Mouse (Mus musculus): ENCODE results near the gene Gm20458. TPM values are rescaled to one million over a fixed set of nuclear protein-coding genes. Genes with fewer than 3 reads are reported as not detected.

Gene Gm20458
- polyA plus RNA-seq, 1 experiment from 2014 or later, result 8.4 TPM

DNA sequence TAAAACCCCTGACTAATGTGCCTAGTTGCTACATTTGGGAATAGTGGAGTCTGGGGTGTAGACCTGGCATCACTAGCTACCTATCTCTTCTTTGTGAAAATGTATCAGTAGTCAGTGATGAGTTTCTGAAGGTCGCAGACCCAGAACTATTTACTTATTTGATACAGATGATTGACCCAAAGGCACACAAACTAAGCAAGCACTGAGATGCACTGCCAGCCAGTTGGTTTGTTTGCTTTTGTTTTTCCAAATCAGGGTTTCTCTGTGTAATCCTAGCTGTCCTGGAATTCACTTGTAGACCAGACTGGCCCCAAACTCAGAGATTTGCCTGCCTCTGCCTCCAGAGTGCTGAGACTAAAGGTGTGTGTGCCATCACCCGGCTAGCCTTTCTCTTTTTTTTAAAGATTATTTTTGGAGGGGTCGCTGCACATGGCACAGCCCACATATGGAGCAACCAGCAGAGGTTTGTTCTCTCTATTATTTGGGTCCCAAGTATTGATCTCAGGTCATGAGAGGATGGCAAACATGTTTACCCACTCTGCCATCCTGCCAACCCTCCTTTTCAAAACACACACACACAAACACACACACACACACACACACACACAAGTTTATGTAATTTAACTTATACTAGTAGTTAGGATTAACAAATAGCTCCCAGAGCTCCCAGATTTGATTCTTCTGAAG is 15.2 kb upstream of the Gm20458 start:
- H3K27me3 ChIP-seq (ENCODE audit: control insufficient read depth, insufficient read depth, low read length), result no peaks in the 10 kb centered on the region
- 87% methylated on average over 3 of the region's 3 CpGs for WGBS
- H3K9me3 ChIP-seq (ENCODE audit: control insufficient read depth, low read length), result no peaks in the 10 kb centered on the region
- peaks cover 8% of the 10 kb centered on the region for H3K4me1 ChIP-seq (ENCODE audit: control insufficient read depth, insufficient read depth, low read length)
- no peak overlapping the region for H3K27ac ChIP-seq (ENCODE audit: low read depth, low read length)
- no peak overlapping the region for H3K4me3 ChIP-seq (ENCODE audit: low read length)
- H3K4me2 ChIP-seq (replicated peaks; ENCODE audit: low read depth, low read length), result no peak overlapping the region
- no peak for ATAC-seq (ENCODE audit: low FRiP score, low TSS enrichment)
- H3K36me3 ChIP-seq (ENCODE audit: control insufficient read depth, insufficient read depth, low read length), result no peaks in the 10 kb centered on the region
- H3K9ac ChIP-seq (ENCODE audit: low read depth, low read length), result no peak overlapping the region

DNA sequence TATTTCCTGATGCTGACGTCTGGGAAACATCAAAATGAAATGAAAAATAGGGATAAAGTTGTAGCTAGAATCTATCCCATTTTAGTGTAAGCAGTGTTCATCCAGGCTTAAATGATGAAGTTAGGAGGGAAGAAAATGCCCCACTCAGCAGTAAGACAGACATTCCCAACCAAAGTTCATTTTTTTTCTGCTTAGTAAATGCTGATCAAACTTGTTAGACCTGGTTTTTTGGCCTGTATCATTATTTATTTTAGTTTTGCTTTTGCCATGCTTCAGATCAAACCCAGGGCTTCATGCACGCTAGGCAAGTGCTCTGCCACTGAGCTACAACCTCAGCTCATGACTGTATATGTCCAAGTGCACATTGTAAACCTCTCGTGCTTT is 14.7 kb upstream of the Gm20458 start:
- no peak overlapping the region for H3K9ac ChIP-seq (ENCODE audit: low read depth, low read length)
- H3K27ac ChIP-seq (ENCODE audit: low read depth, low read length), result no peak overlapping the region
- no peak overlapping the region for H3K4me2 ChIP-seq (replicated peaks; ENCODE audit: low read depth, low read length)
- no peaks in the 10 kb centered on the region for H3K36me3 ChIP-seq (ENCODE audit: control insufficient read depth, insufficient read depth, low read length)
- no peaks in the 10 kb centered on the region for H3K9me3 ChIP-seq (ENCODE audit: control insufficient read depth, low read length)
- 85% methylated on average over 3 of the region's 3 CpGs for WGBS
- no peak overlapping the region for H3K4me3 ChIP-seq (ENCODE audit: low read length)
- no peak for ATAC-seq (ENCODE audit: low FRiP score, low TSS enrichment)
- no peaks in the 10 kb centered on the region for H3K27me3 ChIP-seq (ENCODE audit: control insufficient read depth, insufficient read depth, low read length)
- H3K4me1 ChIP-seq (ENCODE audit: control insufficient read depth, insufficient read depth, low read length), result peaks cover 6% of the 10 kb centered on the region

DNA sequence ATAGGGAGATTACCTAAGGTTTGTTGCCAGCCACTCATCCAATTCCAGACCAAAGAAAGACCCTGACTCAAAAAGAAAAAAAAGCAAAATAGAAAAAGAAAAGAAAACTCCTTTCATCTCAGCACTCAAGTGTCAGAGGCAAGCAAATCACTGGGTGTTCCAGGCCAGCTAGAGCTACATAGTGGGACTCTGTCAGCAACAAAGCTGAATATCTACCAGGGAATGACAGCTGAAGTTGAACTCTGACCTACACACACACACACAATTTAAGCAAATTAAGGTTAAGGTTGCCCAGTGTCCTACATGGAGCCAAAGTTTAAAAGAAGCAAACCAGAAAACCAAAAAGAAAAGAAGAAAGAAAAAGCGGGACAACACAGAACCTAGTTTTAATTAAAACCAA is 12.6 kb upstream of the Gm20458 start:
- H3K4me1 ChIP-seq (ENCODE audit: control insufficient read depth, insufficient read depth, low read length), result no peaks in the 10 kb centered on the region
- H3K4me2 ChIP-seq (replicated peaks; ENCODE audit: low read depth, low read length), result no peak overlapping the region
- no peaks in the 10 kb centered on the region for H3K36me3 ChIP-seq (ENCODE audit: control insufficient read depth, insufficient read depth, low read length)
- no peak overlapping the region for H3K27ac ChIP-seq (ENCODE audit: low read depth, low read length)
- H3K4me3 ChIP-seq (ENCODE audit: low read length), result no peak overlapping the region
- no peaks in the 10 kb centered on the region for H3K9me3 ChIP-seq (ENCODE audit: control insufficient read depth, low read length)
- ATAC-seq (ENCODE audit: low FRiP score, low TSS enrichment), result no peak
- no peak overlapping the region for H3K9ac ChIP-seq (ENCODE audit: low read depth, low read length)
- WGBS, result 88% methylated on average over 1 of the region's 1 CpGs
- no peaks in the 10 kb centered on the region for H3K27me3 ChIP-seq (ENCODE audit: control insufficient read depth, insufficient read depth, low read length)

DNA sequence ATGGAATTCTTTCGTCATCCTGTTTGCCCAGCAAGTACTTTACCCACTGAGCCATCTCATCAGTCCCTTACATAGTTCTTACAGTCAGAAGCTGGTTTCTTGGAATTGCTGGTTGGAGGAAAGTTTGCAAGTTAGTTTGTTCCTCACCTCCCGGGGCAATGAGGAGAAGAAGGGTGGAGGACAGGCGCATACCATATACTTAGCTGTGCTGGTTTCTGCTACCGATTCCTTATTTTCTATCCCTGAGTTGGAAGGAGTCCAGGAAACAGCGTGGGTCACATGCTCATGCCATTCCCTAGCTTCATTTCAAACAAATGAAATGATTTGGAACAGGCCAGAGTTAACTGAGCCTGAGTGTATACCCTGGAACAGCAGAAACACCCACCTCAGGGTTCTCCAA is 11.8 kb upstream of the Gm20458 start:
- Histone ChIP-seq H3K36me3 (ENCODE audit: control insufficient read depth, insufficient read depth, low read length) (no peaks in the 10 kb centered on the region), H3K4me1 (ENCODE audit: control insufficient read depth, insufficient read depth, low read length) (peaks cover 1% of the 10 kb centered on the region; the same call in 1 of the 2 replicates), H3K9me3 (ENCODE audit: control insufficient read depth, low read length) (no peaks in the 10 kb centered on the region), H3K27me3 (ENCODE audit: control insufficient read depth, insufficient read depth, low read length) (no peaks in the 10 kb centered on the region), H3K9ac (ENCODE audit: low read depth, low read length) (no peak overlapping the region), H3K4me2 (replicated peaks; ENCODE audit: low read depth, low read length) (no peak overlapping the region), H3K27ac (ENCODE audit: low read depth, low read length) (no peak overlapping the region), H3K4me3 (ENCODE audit: low read length) (no peak overlapping the region)
- ATAC-seq (ENCODE audit: low FRiP score, low TSS enrichment), result no peak
- 84% methylated on average over 5 of the region's 5 CpGs for WGBS

DNA sequence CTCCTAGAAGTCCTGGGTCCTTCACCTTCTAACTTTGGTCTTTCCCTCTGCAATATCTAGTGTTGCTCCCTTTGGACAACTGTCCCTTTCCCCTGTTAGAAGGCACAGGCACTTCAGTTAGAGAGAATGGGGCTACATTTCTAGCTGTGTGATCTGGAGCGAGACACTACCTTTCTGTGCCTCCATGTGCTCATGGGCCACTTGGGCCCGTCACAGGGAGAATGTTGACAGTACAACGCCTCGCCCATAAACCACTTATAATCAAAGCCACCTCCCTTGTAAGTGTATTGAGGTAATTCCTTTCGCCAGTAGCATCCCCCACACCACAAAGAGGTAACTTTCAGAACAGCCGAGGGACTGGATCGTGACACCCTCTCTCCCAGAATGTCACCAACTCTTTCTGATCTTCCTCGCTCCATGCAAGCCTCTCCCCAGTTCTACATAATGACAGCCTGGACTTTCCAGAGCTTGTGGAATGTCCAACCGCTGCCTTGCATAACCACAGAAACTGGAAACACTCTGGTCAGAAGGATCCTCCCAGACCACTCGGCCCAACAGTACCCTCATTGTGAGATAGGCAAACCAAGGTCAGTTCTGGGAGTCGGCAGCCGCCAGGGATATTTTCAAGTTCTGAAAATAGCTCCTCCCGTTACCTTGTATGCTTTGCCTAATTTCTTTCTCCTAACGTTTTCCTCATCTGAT is 11.3 kb upstream of the Gm20458 start:
- Histone ChIP-seq H3K4me3 (ENCODE audit: low read length) (no peak overlapping the region), H3K27ac (ENCODE audit: low read depth, low read length) (no peak overlapping the region), H3K9me3 (ENCODE audit: control insufficient read depth, low read length) (no peaks in the 10 kb centered on the region), H3K27me3 (ENCODE audit: control insufficient read depth, insufficient read depth, low read length) (no peaks in the 10 kb centered on the region), H3K9ac (ENCODE audit: low read depth, low read length) (no peak overlapping the region), H3K4me2 (replicated peaks; ENCODE audit: low read depth, low read length) (no peak overlapping the region), H3K4me1 (ENCODE audit: control insufficient read depth, insufficient read depth, low read length) (peaks cover 7% of the 10 kb centered on the region; the same call in 1 of the 2 replicates), H3K36me3 (ENCODE audit: control insufficient read depth, insufficient read depth, low read length) (no peaks in the 10 kb centered on the region)
- WGBS, result 82% methylated on average over 14 of the region's 14 CpGs
- no peak for ATAC-seq (ENCODE audit: low FRiP score, low TSS enrichment)

DNA sequence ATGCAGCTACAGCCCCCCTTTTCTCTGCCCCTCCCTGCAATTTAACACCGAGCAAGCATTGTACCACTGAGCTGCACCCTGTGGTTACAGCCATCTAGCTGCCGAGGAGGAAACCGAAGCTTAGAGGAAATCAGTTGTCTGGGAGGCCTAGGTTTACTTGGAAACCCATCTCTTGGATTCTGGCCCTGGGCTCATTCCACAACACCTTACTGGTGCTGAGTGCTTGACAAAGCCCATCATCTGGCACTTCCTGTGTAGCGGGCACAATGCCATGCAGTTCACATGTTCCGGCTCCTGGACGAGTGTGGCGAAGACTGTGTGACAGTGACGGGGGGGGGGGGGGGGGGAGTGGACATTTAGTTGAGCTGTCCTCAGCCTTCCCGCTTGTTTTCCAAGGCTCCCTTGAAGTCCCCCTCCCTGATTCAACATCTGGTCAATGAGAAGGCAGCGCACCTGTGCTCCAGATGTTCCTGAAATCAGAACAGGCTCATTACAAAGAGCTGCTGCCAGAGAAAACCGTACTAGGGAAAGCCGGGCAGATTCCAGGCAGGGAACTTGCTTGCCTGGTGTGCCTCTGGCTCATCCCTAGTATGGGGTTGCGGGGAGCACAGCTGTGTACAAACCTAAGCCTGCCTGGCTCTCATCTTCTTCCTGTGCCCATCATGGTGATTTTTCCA is 8.6 kb upstream of the Gm20458 start:
- 54% methylated on average over 12 of the region's 13 CpGs for WGBS
- no peaks in the 10 kb centered on the region for H3K36me3 ChIP-seq (ENCODE audit: control insufficient read depth, insufficient read depth, low read length)

DNA sequence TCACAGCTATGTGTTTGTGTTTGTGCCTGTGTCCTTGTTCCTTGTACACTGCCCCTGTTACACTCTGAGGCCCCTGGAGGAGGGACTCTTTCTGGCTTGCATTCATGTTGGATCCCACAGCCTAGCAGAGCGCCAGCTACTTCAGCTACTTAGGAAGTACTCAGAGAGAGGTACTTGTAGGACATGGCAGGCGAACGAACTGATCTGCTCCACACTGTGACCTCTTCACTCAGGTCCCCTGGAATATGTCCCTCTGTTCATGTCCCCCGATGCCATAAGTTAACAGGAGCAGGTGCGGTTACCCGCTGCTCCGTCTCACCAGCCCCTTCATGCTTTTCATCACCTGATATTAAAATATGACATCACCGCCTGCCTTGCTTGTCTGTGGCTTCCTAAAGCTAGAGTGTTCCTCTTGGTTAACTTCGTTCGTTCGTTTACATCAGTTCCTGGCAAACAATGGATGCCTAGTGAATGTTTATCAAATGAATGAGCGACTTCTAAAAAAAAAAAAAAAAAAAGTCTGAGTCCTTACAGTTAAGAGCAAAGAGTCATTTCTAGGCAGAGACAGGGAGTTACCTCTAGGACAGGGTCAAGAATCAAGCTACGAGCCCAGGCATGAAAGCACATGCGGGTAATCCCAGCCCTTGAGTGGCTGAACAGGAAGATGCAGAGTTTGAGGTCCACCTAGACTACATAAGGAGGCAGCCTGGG is 7.6 kb upstream of the Gm20458 start:
- ATAC-seq (ENCODE audit: low FRiP score, low TSS enrichment), result no peak
- Histone ChIP-seq H3K4me2 (replicated peaks; ENCODE audit: low read depth, low read length) (no peak overlapping the region), H3K4me1 (ENCODE audit: control insufficient read depth, insufficient read depth, low read length) (peaks cover 27% of the 10 kb centered on the region), H3K27me3 (ENCODE audit: control insufficient read depth, insufficient read depth, low read length) (no peaks in the 10 kb centered on the region), H3K9ac (ENCODE audit: low read depth, low read length) (no peak overlapping the region), H3K4me3 (ENCODE audit: low read length) (no peak overlapping the region), H3K9me3 (ENCODE audit: control insufficient read depth, low read length) (no peaks in the 10 kb centered on the region), H3K27ac (ENCODE audit: low read depth, low read length) (no peak overlapping the region), H3K36me3 (ENCODE audit: control insufficient read depth, insufficient read depth, low read length) (no peaks in the 10 kb centered on the region)
- 82% methylated on average over 14 of the region's 14 CpGs for WGBS

More for the DNA sequence above, 8.6 kb upstream of the Gm20458 start:
- Histone ChIP-seq H3K9me3 (ENCODE audit: control insufficient read depth, low read length) (no peaks in the 10 kb centered on the region), H3K27me3 (ENCODE audit: control insufficient read depth, insufficient read depth, low read length) (no peaks in the 10 kb centered on the region), H3K4me3 (ENCODE audit: low read length) (no peak overlapping the region), H3K4me1 (ENCODE audit: control insufficient read depth, insufficient read depth, low read length) (peaks cover 27% of the 10 kb centered on the region), H3K9ac (ENCODE audit: low read depth, low read length) (no peak overlapping the region), H3K4me2 (replicated peaks; ENCODE audit: low read depth, low read length) (no peak overlapping the region), H3K27ac (ENCODE audit: low read depth, low read length) (no peak overlapping the region)
- no peak for ATAC-seq (ENCODE audit: low FRiP score, low TSS enrichment)

DNA sequence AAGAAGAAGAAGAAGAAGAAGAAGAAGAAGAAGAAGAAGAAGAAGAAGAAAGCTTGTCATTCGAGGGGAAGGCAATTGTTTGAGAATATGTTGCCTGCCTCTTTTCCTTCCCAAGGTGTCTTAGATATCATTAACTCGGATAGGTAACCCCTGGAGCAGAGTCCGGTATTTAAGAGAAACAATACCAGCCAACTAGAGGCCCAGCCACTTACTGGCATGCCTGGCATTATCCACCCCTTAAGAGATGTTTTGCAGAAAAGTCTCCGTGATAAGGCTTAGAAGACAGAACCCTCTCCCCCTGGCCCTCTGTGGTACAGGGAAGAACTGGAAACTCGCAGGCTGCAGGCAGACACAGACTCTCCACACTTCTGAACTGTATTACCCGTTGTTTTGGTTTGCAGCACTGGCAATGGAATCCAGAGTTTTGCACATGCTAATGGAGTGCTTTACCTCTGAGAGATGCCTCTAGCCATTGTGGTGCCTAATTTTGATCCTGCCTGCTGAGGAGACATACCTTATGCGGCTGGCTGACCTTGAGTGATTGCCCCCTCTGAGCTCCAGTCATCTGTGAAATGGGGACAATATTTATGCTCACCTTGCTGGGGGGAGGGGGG is 6.8 kb upstream of the Gm20458 start:
- Histone ChIP-seq H3K9me3 (ENCODE audit: control insufficient read depth, low read length) (no peaks in the 10 kb centered on the region), H3K27ac (ENCODE audit: low read depth, low read length) (0 out of 2 replicates have a peak overlapping the region, but pooled peaks have one; percentile 24), H3K9ac (ENCODE audit: low read depth, low read length) (no peak overlapping the region), H3K4me3 (ENCODE audit: low read length) (no peak overlapping the region), H3K36me3 (ENCODE audit: control insufficient read depth, insufficient read depth, low read length) (no peaks in the 10 kb centered on the region), H3K4me2 (replicated peaks; ENCODE audit: low read depth, low read length) (no peak overlapping the region), H3K27me3 (ENCODE audit: control insufficient read depth, insufficient read depth, low read length) (no peaks in the 10 kb centered on the region), H3K4me1 (ENCODE audit: control insufficient read depth, insufficient read depth, low read length) (peaks cover 27% of the 10 kb centered on the region)
- ATAC-seq (ENCODE audit: low FRiP score, low TSS enrichment), result no peak
- 58% methylated on average over 7 of the region's 7 CpGs for WGBS

Data from kidney, embryonic 14.5 days (tissue).